Mouse (Mus musculus) hematopoietic stem cell, adult 5-6 weeks (primary cell): Measurements from ENCODE around the gene Vmn1r27. TPM values are rescaled to one million over a fixed set of nuclear protein-coding genes. Genes with fewer than 3 reads are reported as not detected.

Experiments used
- ATAC-seq, 2 experiments: fragments of 125-278 bp in 1 of 2; replicated peaks in 1 of 2; 2 replicates each; pipeline ENCODE4 v1.8.0; 2016 to 2017; ENCODE audit warnings: inconsistent platforms in 2 of 2, mild to moderate bottlenecking in 2 of 2, moderate number of reproducible peaks in 2 of 2, low read depth in 1 of 2, moderate TSS enrichment in 1 of 2; ENCODE audit not compliant: low FRiP score in 2 of 2, poor library complexity in 2 of 2, severe bottlenecking in 2 of 2, insufficient read depth in 1 of 2, low TSS enrichment in 1 of 2
- total RNA-seq: library from RNA; stranded (forward); fragments of 172-1452, 232-1000 nt; gene quantifications from 2 replicates; pipeline ENCODE4 v1.2.3, GENCODE M21; 2017

Gene Vmn1r27
- total RNA-seq, result not detected in 2 replicates

DNA sequence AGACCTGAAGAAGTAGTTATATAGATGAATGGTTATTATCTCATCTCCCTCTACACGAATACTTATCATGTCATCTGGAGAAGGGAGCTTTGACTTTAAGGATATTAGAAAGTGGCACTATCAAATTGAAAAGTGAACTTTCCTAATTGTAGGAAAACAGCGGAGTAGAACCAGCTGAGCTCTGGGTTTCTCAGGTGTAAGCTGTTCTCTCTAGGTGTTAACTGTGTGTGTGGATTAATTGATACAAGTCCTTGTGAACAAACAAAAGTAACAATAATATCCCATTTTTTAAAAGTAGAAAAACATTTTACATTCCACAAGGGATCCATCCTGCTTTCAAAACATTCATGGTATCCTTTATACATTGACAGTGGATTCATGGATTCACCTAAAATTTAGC is at the start of gene Vmn1r27:
Vmn1r27 (minus strand) TSS at position 101 of the 400 bp plus-strand sequence.
- no peak for ATAC-seq

DNA sequence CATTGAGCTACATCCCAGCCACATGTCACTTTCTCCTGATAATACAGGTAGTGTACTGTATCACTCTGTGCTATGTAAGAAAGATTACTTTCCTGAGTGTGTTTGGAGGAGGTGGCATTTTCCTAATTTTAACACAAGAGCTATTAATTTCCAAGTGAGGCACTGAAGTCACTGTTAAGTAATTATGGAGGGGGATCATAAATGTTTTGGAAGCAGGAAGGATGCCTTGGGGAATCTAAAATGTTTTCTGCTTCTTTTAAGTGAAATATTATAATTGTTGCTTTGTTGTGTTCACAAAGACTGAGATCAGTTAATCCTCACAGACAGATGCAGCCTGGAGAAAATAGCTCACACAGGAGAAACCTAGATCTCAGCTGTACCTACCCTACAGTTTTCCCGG is 43.1 kb upstream of the Vmn1r27 start, which contains the start of gene Vmn1r28:
Vmn1r28 (plus strand) TSS at position 301 of the 400 bp plus-strand sequence.
- ATAC-seq, result no peak

DNA sequence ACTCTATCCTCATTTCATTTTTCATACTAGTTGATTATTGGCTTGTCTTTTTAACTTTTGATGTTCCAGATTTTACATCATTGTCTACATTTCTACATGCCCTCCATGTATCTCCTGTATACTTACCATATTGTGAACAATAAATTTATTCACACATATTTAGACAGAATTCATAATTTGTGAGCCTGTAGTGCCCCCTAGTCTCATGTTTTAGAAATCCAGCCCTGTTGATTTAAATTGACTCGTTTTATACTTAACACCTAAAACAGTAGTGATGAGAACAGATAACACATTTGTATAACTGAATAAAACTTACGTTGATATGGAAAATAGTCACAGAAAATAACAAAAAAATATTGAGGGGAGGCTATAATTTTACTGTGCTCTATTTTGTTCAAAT is 2.5 kb downstream of the Vmn1r27 start:
- no peak for ATAC-seq

Other genes with a start within 250 kb of the Vmn1r27 start
- gene Vmn1r25, start 238.0 kb downstream of the Vmn1r27 start, total RNA-seq, result not detected in 2 replicates
- gene Vmn1r26, start 203.7 kb downstream of the Vmn1r27 start, total RNA-seq, result not detected in 2 replicates
- not detected in 2 replicates for gene Vmn1r28, start 43.2 kb upstream of the Vmn1r27 start, total RNA-seq
- gene Vmn1r29, start 82.7 kb upstream of the Vmn1r27 start, total RNA-seq, result not detected in 2 replicates
- gene Vmn1r30, start 224.6 kb upstream of the Vmn1r27 start, total RNA-seq, result not detected in 2 replicates